Mouse (Mus musculus): ENCODE measurements around the gene Trip4. TPM values are rescaled to one million over a fixed set of nuclear protein-coding genes. Genes with fewer than 3 reads are reported as not detected.
"Not testable (repeated sequence)": the region's sequence is repeated elsewhere in the genome, so short reads cannot be mapped to it uniquely, and the experiment has no call there.

Trip4 gene
- polyA plus RNA-seq, 1 experiment from 2014 or later, result 27.4 TPM

GRCm38 (mm10) chr9:65788556-65788955 is 120.0 kb downstream of the Trip4 start:
- no peaks in the 10 kb centered on the region for H3K9me3 ChIP-seq
- ATAC-seq (replicated peaks), result no peak
- no peaks in the 10 kb centered on the region for H3K36me3 ChIP-seq
- no peaks in the 10 kb centered on the region for H3K27me3 ChIP-seq
- WGBS, result 62% methylated on average over 4 of the region's 4 CpGs
- no peak overlapping the region for H3K4me3 ChIP-seq
- no peak overlapping the region for H3K4me2 ChIP-seq (replicated peaks)
- H3K9ac ChIP-seq (replicated peaks), result no peak overlapping the region
- H3K4me1 ChIP-seq, result peaks cover 63% of the 10 kb centered on the region
- H3K27ac ChIP-seq (replicated peaks), result no peak overlapping the region

- peaks cover 57% of the 10 kb centered on the region for H3K4me1 ChIP-seq
- H3K9me3 ChIP-seq, result no peaks in the 10 kb centered on the region
- H3K27ac ChIP-seq (replicated peaks), result peak overlapping the region; percentile 72
- H3K27me3 ChIP-seq, result no peaks in the 10 kb centered on the region
- 58% methylated on average over 4 of the region's 4 CpGs for WGBS
- H3K36me3 ChIP-seq, result no peaks in the 10 kb centered on the region
- ATAC-seq (replicated peaks), result no peak
- no peak overlapping the region for H3K9ac ChIP-seq (replicated peaks)
- H3K4me3 ChIP-seq, result no peak overlapping the region
- H3K4me2 ChIP-seq (replicated peaks), result no peak overlapping the region
Observed at GRCm38 (mm10) chr9:65787829-65788344, 120.7 kb downstream of the Trip4 start.

GRCm38 (mm10) chr9:65786885-65787787 is 121.5 kb downstream of the Trip4 start:
- WGBS, result 44% methylated on average over 8 of the region's 8 CpGs
- Histone ChIP-seq H3K36me3 (no peaks in the 10 kb centered on the region), H3K4me2 (replicated peaks) (no peak overlapping the region), H3K4me3 (no peak overlapping the region), H3K9ac (replicated peaks) (no peak overlapping the region), H3K27ac (replicated peaks) (peak overlapping the region; percentile 72), H3K27me3 (no peaks in the 10 kb centered on the region), H3K4me1 (peaks cover 51% of the 10 kb centered on the region), H3K9me3 (no peaks in the 10 kb centered on the region)
- ATAC-seq (replicated peaks), result 0 out of 2 replicates have a peak, but pooled peaks have one; percentile 64

GRCm38 (mm10) chr9:65785772-65786368 is 122.7 kb downstream of the Trip4 start:
- H3K4me3 ChIP-seq, result no peak overlapping the region
- H3K36me3 ChIP-seq, result no peaks in the 10 kb centered on the region
- no peak overlapping the region for H3K27ac ChIP-seq (replicated peaks)
- H3K9ac ChIP-seq (replicated peaks), result no peak overlapping the region
- no peaks in the 10 kb centered on the region for H3K27me3 ChIP-seq
- no peak overlapping the region for H3K4me2 ChIP-seq (replicated peaks)
- peaks cover 43% of the 10 kb centered on the region for H3K4me1 ChIP-seq
- no peaks in the 10 kb centered on the region for H3K9me3 ChIP-seq
- ATAC-seq (replicated peaks), result no peak
- WGBS, result 89% methylated on average over 4 of the region's 4 CpGs

GRCm38 (mm10) chr9:65779619-65780018 is 129.0 kb downstream of the Trip4 start:
- H3K27ac ChIP-seq (replicated peaks); H3K9ac ChIP-seq (replicated peaks); H3K36me3 ChIP-seq; H3K27me3 ChIP-seq; H3K4me3 ChIP-seq; H3K4me2 ChIP-seq (replicated peaks); ATAC-seq (replicated peaks); H3K9me3 ChIP-seq: not testable (repeated sequence)
- 96% methylated on average over 3 of the region's 3 CpGs for WGBS
- peaks cover 23% of the 10 kb centered on the region for H3K4me1 ChIP-seq

Other genes starting within 250 kb of the Trip4 start
- gene Oaz2, start 240.8 kb downstream of the Trip4 start, polyA plus RNA-seq (2015; fragmentation: Nextera tagmentation; extraction: Ambion mirVana), result 328 and 347 TPM in 2 replicates
- 8.9 and 10.1 TPM in 2 replicates for gene Zfp609, start 81.2 kb downstream of the Trip4 start, polyA plus RNA-seq (2015; fragmentation: Nextera tagmentation; extraction: Ambion mirVana)
- 81.0 and 86.0 TPM in 2 replicates for gene Pclaf, start 18.6 kb downstream of the Trip4 start, polyA plus RNA-seq (2015; fragmentation: Nextera tagmentation; extraction: Ambion mirVana)
- 22.8 and 23.4 TPM in 2 replicates for gene Csnk1g1, start 130 bp upstream of the Trip4 start, polyA plus RNA-seq (2015; fragmentation: Nextera tagmentation; extraction: Ambion mirVana)
- 327 and 355 TPM in 2 replicates for gene Ppib, start 151.4 kb upstream of the Trip4 start, polyA plus RNA-seq (2015; fragmentation: Nextera tagmentation; extraction: Ambion mirVana)
- 5.2 and 6.2 TPM in 2 replicates for gene Snx22, start 160.9 kb upstream of the Trip4 start, polyA plus RNA-seq (2015; fragmentation: Nextera tagmentation; extraction: Ambion mirVana)
- 109 TPM in 2 replicates for gene Snx1, start 217.8 kb upstream of the Trip4 start, polyA plus RNA-seq (2015; fragmentation: Nextera tagmentation; extraction: Ambion mirVana)
- 87.5 and 89.0 TPM in 2 replicates for gene Ciao2a, start 217.8 kb upstream of the Trip4 start, polyA plus RNA-seq (2015; fragmentation: Nextera tagmentation; extraction: Ambion mirVana)
- 1.4 and 1.8 TPM in 2 replicates for gene Dapk2, start 249.4 kb upstream of the Trip4 start, polyA plus RNA-seq (2015; fragmentation: Nextera tagmentation; extraction: Ambion mirVana)

Data from forebrain, embryonic 15.5 days (tissue).